Mouse (Mus musculus): ENCODE results near the gene Arl4a. TPM values are rescaled to one million over a fixed set of nuclear protein-coding genes. Genes with fewer than 3 reads are reported as not detected.

Arl4a gene
- polyA plus RNA-seq, 1 experiment from 2014 or later = 61.4 TPM

DNA sequence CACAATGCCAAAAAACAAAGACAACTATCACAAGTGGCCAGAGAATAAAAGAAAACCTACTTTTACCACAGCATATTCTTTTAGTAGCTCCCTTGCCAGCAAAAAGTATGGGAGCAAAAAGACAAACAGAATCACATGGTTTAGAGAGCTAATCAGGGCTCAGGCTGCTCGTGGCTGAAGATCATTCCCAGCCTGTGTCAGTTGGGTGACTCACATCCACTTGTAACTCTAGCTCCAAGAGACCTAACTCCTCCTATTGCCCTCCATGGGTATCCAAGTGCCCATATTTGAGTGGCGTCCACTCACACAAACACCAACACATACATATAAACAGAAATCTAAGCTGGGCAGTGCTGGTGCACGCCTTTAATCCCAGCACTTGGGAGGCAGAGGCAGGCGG lies 8.6 kb downstream of the Arl4a start:
- no peak overlapping the region for H3K4me2 ChIP-seq
- H3K27me3 ChIP-seq (replicated peaks) = no peaks in the 10 kb centered on the region
- ATAC-seq = no peak
- H3K27ac ChIP-seq = peak overlapping the region; percentile 40; the same call in 1 of the 2 replicates
- peaks cover 16% of the 10 kb centered on the region for H3K36me3 ChIP-seq
- no peak overlapping the region for H3K9ac ChIP-seq
- peaks cover 58% of the 10 kb centered on the region for H3K4me1 ChIP-seq
- 61% methylated on average over 4 of the region's 4 CpGs for WGBS (ENCODE audit: insufficient replicate concordance)
- no peak overlapping the region for H3K4me3 ChIP-seq
- H3K9me3 ChIP-seq (replicated peaks) = no peaks in the 10 kb centered on the region

DNA sequence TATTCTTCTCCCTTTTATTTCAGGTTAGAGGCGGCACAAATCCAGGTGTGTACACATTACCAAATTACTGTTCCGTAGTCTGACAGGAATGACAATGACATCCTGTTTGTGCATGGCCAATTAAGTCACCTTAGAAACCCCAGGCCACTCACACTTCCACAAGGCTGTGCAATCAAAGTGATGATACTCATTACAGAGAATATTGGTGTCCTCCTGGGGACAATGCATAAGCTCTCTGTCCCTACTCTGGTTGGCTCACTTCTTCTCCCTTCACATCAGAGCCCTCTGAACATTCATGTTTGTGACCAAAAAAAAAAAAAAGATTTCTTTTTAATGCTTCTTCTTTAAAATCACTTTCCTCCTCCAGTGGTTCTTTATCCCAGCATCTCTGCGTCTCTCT lies 10.0 kb downstream of the Arl4a start:
- Histone ChIP-seq H3K4me2 (peak overlapping the region; percentile 58), H3K9me3 (replicated peaks) (no peaks in the 10 kb centered on the region), H3K27ac (peak overlapping the region; percentile 94)

DNA sequence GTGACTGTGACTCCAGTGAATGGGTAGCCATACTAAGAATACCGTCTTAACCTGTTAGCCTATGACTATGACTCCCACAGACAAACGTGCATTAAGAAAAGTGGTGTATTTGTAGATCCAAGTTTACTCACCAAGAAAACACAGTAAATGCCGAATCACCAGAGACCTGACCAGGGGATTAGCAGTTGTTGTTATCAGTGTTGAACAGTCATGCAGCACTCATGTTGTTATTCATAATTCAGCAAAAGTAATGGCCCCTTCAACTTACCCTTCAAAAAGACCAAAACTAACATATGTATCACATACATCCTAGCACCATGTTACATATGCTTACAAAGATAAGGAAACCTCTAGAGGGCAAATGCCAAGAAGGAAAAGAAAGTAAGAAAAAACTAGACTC lies 10.4 kb downstream of the Arl4a start:
- Histone ChIP-seq H3K4me2 (peak overlapping the region; percentile 58), H3K4me1 (peaks cover 70% of the 10 kb centered on the region), H3K36me3 (peaks cover 10% of the 10 kb centered on the region), H3K9ac (peak overlapping the region; percentile 56), H3K4me3 (no peak overlapping the region), H3K27me3 (replicated peaks) (no peaks in the 10 kb centered on the region), H3K27ac (peak overlapping the region; percentile 94), H3K9me3 (replicated peaks) (no peaks in the 10 kb centered on the region)
- ATAC-seq = peak; percentile 92
- WGBS (ENCODE audit: insufficient replicate concordance) = 31% methylated on average over 3 of the region's 3 CpGs

More for the DNA sequence above, 10.0 kb downstream of the Arl4a start:
- Histone ChIP-seq H3K36me3 (peaks cover 14% of the 10 kb centered on the region), H3K4me1 (peaks cover 69% of the 10 kb centered on the region), H3K9ac (peak overlapping the region; percentile 56; the same call in 1 of the 2 replicates), H3K27me3 (replicated peaks) (no peaks in the 10 kb centered on the region), H3K4me3 (no peak overlapping the region)
- WGBS (ENCODE audit: insufficient replicate concordance) = 62% methylated on average over 3 of the region's 3 CpGs
- peak; percentile 59 for ATAC-seq

DNA sequence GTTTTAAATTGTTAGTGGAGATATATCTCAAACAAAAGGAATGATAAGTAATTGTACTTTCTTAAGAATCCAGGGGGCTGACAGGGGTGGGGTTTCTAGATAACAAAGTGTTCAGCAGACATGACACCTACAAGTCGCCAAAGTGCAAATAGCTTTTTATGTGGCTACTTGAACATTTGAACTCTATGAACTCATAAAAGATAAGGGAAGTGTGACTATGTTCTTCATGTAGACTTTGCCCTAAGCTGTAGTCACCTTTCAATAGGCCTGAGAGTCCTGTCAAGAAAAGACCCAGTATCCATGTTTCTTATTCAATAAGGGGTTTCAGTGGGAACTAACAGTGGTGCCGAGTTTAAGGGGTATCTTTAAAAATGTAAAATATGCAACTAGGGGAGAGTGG lies 13.9 kb downstream of the Arl4a start:
- 47% methylated on average over 2 of the region's 2 CpGs for WGBS (ENCODE audit: insufficient replicate concordance)
- no peak for ATAC-seq
- 0 out of 2 replicates have a peak overlapping the region, but pooled peaks have one; percentile 48 for H3K27ac ChIP-seq

DNA sequence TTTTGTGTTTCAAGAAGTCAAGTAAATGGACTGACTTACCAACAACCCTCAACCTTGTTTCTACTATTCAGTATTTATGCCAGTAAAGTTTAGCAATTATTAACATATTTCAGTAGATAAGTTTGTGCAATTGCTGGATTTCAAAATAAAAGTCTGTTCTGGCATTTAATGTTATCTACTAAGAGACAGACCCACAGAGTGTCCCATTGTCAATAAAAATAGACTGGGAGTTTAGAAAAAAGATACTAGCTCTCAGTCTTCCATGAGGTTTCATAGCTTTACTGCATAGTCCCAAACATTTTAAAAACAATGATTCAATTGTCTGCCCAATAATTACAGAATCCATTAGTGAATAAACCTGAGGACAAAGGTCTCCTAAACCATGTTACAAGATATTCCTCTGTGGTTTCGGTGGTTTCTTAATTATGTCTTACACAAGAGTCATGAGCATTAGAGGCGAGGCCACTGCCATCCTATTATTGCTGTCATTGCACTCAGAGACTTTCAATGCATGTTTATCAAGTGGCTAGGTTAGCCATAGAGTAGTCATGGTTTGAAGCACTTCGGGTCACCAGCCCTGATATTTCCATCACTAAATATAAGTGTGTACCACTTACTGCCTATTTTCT lies 14.7 kb downstream of the Arl4a start:
- ATAC-seq = peak; percentile 33
- Histone ChIP-seq H3K4me3 (no peak overlapping the region), H3K9ac (no peak overlapping the region), H3K4me2 (no peak overlapping the region), H3K4me1 (peaks cover 60% of the 10 kb centered on the region), H3K27ac (peak overlapping the region; percentile 67), H3K27me3 (replicated peaks) (no peaks in the 10 kb centered on the region), H3K36me3 (no peaks in the 10 kb centered on the region), H3K9me3 (replicated peaks) (no peaks in the 10 kb centered on the region)
- WGBS (ENCODE audit: insufficient replicate concordance) = 50% methylated on average over 3 of the region's 3 CpGs

More for the DNA sequence above, 13.9 kb downstream of the Arl4a start:
- Histone ChIP-seq H3K27me3 (replicated peaks) (no peaks in the 10 kb centered on the region), H3K9ac (no peak overlapping the region), H3K4me1 (peaks cover 64% of the 10 kb centered on the region), H3K36me3 (no peaks in the 10 kb centered on the region), H3K4me2 (no peak overlapping the region), H3K4me3 (no peak overlapping the region), H3K9me3 (replicated peaks) (no peaks in the 10 kb centered on the region)

DNA sequence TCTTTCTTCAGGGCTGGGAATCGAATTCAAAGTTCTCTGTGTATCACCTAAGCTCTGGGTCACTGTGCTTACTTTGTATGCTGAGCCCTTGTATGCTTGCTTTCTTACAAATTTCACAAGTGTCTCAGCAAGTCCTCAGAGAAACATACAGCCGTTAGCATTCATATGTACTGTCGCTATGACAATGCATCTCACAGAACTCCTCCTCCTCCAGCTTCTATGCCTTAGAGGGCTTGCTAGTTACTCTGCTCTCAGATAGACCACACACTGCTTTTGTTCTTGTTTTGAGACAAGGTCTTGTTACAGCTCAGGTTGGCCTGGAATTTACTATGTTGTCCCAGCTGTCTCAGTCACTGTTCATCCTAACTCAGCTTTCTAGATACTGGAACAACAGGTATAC lies 15.5 kb downstream of the Arl4a start:
- H3K4me1 ChIP-seq = peaks cover 55% of the 10 kb centered on the region
- ATAC-seq = no peak
- H3K27ac ChIP-seq = 0 out of 2 replicates have a peak overlapping the region, but pooled peaks have one; percentile 25
- no peaks in the 10 kb centered on the region for H3K36me3 ChIP-seq
- H3K4me2 ChIP-seq = no peak overlapping the region
- 74% methylated on average over 3 of the region's 3 CpGs for WGBS (ENCODE audit: insufficient replicate concordance)
- no peak overlapping the region for H3K9ac ChIP-seq
- no peaks in the 10 kb centered on the region for H3K27me3 ChIP-seq (replicated peaks)
- no peak overlapping the region for H3K4me3 ChIP-seq
- H3K9me3 ChIP-seq (replicated peaks) = no peaks in the 10 kb centered on the region

DNA sequence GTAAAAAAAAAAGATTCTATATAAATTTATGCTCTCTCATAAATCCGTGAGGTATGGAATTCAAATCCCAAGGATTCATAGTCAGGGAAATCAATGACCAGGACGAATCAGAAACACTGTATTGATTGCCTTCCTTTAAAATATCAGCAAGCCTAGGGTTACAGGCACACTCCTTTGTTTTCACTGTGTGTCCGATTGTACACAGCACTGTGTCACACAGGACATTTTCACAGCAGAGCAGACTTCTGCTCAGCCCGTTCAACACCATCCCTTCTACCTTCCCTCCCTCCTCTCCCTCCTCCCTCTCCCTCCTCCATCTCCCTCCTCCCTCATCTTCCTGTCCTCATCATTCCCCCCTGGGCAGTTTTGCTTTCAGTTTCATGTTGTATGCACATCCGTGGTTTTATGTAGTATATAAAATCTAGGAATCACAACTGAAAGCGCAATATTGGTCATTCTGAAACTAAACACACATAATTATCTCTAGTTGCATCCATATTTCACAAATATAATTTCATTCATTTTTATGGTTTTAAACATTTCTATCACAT lies 19.8 kb downstream of the Arl4a start:
- WGBS (ENCODE audit: insufficient replicate concordance) = 61% methylated on average over 6 of the region's 6 CpGs
- H3K36me3 ChIP-seq = no peaks in the 10 kb centered on the region
- no peak for ATAC-seq

DNA sequence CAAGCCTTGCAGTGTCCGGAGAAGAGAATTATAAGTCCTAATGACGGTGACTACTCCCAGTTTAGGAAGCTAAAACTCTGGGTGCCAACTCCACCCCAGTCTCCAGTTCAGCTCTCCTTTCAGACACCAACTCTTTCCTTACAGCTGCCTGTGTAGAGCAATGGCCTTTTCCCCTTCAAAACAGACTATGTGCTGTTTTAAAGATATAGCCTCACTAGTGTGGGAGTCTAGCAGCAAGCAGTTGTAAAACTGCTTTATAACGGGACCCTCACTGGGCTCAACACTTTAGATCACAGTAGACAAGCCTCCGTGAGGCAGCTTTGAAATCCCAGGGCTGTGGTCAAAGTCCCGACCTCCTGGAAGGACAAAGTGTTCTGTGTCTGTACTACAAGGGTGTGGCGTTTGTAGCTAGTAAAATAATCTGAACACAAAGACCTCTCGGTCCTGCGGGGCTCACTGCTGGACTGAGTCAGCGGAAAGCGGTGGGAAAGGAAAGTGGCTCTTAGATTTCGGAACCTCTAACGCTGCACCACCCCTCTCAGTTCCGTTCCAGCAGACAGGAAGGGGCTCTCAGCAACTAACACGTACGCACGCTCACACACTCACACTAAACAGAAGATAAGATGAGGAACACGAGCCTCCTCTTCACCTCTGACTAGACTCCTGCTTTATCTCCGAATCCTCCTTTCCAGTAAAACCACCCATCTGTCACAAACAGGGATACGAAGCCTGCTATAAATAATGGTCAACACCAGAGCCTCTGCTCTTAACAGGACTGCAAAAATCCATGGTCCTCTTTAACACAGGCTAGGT lies 21.0 kb downstream of the Arl4a start:
- Histone ChIP-seq H3K4me2 (peak overlapping the region; percentile 62), H3K9me3 (replicated peaks) (no peaks in the 10 kb centered on the region), H3K27me3 (replicated peaks) (no peaks in the 10 kb centered on the region), H3K36me3 (no peaks in the 10 kb centered on the region), H3K4me3 (peak overlapping the region; percentile 50), H3K27ac (peak overlapping the region; percentile 74), H3K4me1 (peaks cover 25% of the 10 kb centered on the region), H3K9ac (peak overlapping the region; percentile 65)
- peak; percentile 93 for ATAC-seq
- 8% methylated on average over 19 of the region's 19 CpGs for WGBS (ENCODE audit: insufficient replicate concordance)

More for the DNA sequence above, 19.8 kb downstream of the Arl4a start:
- no peak overlapping the region for H3K4me3 ChIP-seq
- H3K9ac ChIP-seq = no peak overlapping the region
- no peaks in the 10 kb centered on the region for H3K9me3 ChIP-seq (replicated peaks)
- H3K27me3 ChIP-seq (replicated peaks) = no peaks in the 10 kb centered on the region
- no peak overlapping the region for H3K4me2 ChIP-seq
- H3K27ac ChIP-seq = no peak overlapping the region
- peaks cover 34% of the 10 kb centered on the region for H3K4me1 ChIP-seq

DNA sequence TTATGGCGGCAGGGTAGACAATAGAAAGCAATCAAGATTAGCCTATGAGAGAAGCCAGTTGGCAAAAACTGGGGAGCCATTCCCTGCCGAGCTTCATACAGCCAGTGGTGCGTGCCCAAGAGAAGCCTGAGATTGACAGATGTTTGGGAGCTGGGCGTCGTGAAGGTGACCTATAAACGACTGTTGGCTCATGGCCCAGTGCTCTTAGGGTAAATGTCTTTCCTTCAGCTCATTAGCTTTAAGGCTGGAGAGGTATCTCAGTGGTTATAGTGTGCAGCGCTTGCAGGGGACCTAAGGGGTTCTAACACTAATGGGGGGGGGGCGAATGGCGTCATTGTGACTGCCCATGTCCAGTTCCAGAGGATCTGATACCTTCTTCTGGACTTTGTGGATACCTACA lies 21.8 kb downstream of the Arl4a start:
- H3K27ac ChIP-seq = no peak overlapping the region
- no peaks in the 10 kb centered on the region for H3K36me3 ChIP-seq
- peaks cover 25% of the 10 kb centered on the region for H3K4me1 ChIP-seq
- H3K9ac ChIP-seq = peak overlapping the region; percentile 65; the same call in 1 of the 2 replicates
- no peak for ATAC-seq
- peak overlapping the region; percentile 62; the same call in 1 of the 2 replicates for H3K4me2 ChIP-seq
- no peaks in the 10 kb centered on the region for H3K27me3 ChIP-seq (replicated peaks)
- H3K4me3 ChIP-seq = no peak overlapping the region
- no peaks in the 10 kb centered on the region for H3K9me3 ChIP-seq (replicated peaks)
- 84% methylated on average over 9 of the region's 9 CpGs for WGBS (ENCODE audit: insufficient replicate concordance)

DNA sequence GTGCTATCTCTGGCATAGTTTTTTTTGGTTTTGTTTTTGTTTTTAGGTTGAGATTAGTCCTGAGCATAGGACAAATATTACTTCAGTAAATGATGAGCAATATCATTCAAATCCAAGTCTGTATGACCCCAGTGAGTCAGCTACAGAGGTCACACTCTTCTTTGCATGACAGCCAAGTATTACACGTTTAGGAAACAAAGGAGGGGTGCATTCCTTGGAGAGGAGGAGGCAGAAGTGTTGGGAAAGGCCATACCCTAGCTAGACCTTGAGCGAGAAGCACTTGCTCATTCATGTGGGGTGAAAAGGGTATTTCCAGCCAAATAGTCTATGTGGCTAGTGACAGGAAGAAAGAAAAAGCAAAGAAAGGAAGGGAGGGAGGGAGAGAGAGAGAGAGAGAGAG lies 28.0 kb downstream of the Arl4a start:
- Histone ChIP-seq H3K4me1 (no peaks in the 10 kb centered on the region), H3K27me3 (replicated peaks) (no peaks in the 10 kb centered on the region), H3K4me2 (no peak overlapping the region), H3K9ac (no peak overlapping the region), H3K9me3 (replicated peaks) (no peaks in the 10 kb centered on the region), H3K27ac (no peak overlapping the region), H3K36me3 (no peaks in the 10 kb centered on the region), H3K4me3 (no peak overlapping the region)
- WGBS (ENCODE audit: insufficient replicate concordance) = 44% methylated on average over 2 of the region's 2 CpGs
- no peak for ATAC-seq

DNA sequence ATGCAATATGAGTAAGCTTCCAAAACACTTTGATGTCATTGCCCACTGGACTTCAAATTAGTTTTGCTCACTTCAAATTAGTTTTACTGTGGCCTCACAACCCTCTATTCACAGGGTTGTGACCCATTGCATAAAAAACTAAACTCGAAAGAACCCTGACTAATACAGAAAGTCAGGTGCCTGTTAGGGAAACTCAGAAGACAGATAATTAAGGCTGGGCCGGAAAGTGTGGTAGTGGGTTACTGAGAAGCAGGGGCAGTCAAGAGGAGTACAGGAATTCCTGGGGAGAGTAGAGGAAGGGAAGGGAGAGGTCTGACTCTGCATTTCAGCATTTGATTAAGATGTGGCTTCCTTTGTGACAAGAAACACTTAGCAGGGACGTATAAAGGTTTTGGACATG lies 29.4 kb downstream of the Arl4a start:
- no peak overlapping the region for H3K4me2 ChIP-seq
- H3K27ac ChIP-seq = no peak overlapping the region
- H3K27me3 ChIP-seq (replicated peaks) = no peaks in the 10 kb centered on the region
- no peak overlapping the region for H3K4me3 ChIP-seq
- H3K9ac ChIP-seq = no peak overlapping the region
- no peaks in the 10 kb centered on the region for H3K4me1 ChIP-seq
- ATAC-seq = no peak
- H3K36me3 ChIP-seq = no peaks in the 10 kb centered on the region
- H3K9me3 ChIP-seq (replicated peaks) = no peaks in the 10 kb centered on the region
- WGBS (ENCODE audit: insufficient replicate concordance) = 40% methylated on average over 3 of the region's 3 CpGs

DNA sequence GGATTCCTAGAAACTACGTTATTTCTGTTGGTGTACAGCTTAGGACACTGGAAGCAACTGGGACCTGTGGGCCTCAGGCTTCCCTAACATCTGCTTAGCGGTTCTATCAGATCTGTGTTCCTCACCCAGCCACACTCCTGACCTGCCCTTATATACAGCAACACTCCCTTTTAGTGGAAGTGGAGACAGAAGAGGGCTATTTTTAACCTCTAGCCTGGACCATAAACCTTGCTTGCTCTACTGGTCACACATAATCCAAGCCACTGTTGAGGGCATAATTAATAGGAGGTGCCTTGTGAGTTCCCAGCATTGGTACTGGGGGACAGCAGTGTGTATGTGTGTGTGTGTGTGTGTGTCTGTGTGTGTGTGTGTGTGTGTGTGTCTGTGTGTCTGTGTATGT lies 33.1 kb downstream of the Arl4a start:
- 60% methylated on average over 2 of the region's 2 CpGs for WGBS (ENCODE audit: insufficient replicate concordance)
- no peak overlapping the region for H3K9ac ChIP-seq
- H3K27me3 ChIP-seq (replicated peaks) = no peaks in the 10 kb centered on the region
- no peak overlapping the region for H3K4me2 ChIP-seq
- ATAC-seq = no peak
- H3K36me3 ChIP-seq = no peaks in the 10 kb centered on the region
- no peaks in the 10 kb centered on the region for H3K9me3 ChIP-seq (replicated peaks)
- no peak overlapping the region for H3K4me3 ChIP-seq
- H3K4me1 ChIP-seq = no peaks in the 10 kb centered on the region
- H3K27ac ChIP-seq = no peak overlapping the region

Data from liver, embryonic 12.5 days (tissue).